8 mouse cellular contexts compared by ENCODE assay signal in the genomic region with DNA sequence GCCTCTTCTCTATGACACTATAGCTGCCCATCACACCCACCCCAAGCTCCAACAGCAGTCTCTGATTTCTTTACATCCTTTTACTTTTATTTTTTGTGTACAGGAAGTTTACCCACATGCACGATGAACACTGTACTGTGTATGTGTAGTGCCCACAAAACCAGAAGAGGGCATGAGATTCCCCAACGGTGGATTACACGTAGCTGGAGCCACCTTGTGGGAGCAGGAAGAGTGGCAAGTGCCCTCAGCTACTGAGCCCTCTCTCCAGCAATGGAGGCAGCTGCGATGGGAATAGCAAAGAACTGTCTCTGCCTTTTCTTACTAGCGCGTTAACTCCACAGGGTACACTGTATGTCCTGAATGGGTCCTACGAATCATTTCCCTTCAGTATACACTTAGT. TPM values are rescaled to one million over a fixed set of nuclear protein-coding genes. Genes with fewer than 3 reads are reported as not detected.
DNase-seq lines count a peak whose midpoint lies in the region; ATAC-seq and TF ChIP-seq lines count a peak whose summit lies in the region.

No protein-coding gene starts in this region.

- no peak overlapping the region for H3K4me3 ChIP-seq in E14TG2a.4 (replicated peaks; ENCODE audit: low read length)
- no peak overlapping the region for H3K4me3 ChIP-seq in forebrain, embryonic 16.5 days (replicated peaks; ENCODE audit: low read length)
- H3K4me3 ChIP-seq in liver, embryonic 16.5 days (ENCODE audit: low read depth, low read length) = no peak overlapping the region

- TF ChIP-seq CTCF in E14TG2a.4 (conservative IDR thresholded peaks at IDR 0.05; ENCODE audit: low read length) = peak; percentile 46

- no peak overlapping the region for H3K4me2 ChIP-seq in forebrain, embryonic 16.5 days (ENCODE audit: low read length)
- no peak overlapping the region for H3K4me2 ChIP-seq in liver, embryonic 16.5 days (ENCODE audit: low read depth, low read length)

- H3K36me3 ChIP-seq in E14TG2a.4 (ENCODE audit: insufficient read depth, low read length) = peaks cover 74% of the 10 kb centered on the region
- H3K36me3 ChIP-seq in forebrain, embryonic 16.5 days (ENCODE audit: control insufficient read depth, insufficient read depth) = peaks cover 6% of the 10 kb centered on the region; the same call in 1 of the 2 replicates
- H3K36me3 ChIP-seq in liver, embryonic 16.5 days (ENCODE audit: control insufficient read depth, insufficient read depth) = peaks cover 64% of the 10 kb centered on the region

- H3K9ac ChIP-seq in forebrain, embryonic 16.5 days (replicated peaks; ENCODE audit: low read depth, low read length) = no peak overlapping the region
- H3K9ac ChIP-seq in liver, embryonic 16.5 days (ENCODE audit: low read depth, low read length) = no peak overlapping the region

- H3K27me3 ChIP-seq in E14TG2a.4 (ENCODE audit: insufficient read depth, low read length) = no peaks in the 10 kb centered on the region
- no peaks in the 10 kb centered on the region for H3K27me3 ChIP-seq in forebrain, embryonic 16.5 days (replicated peaks; ENCODE audit: control insufficient read depth, insufficient read depth, low read length)
- H3K27me3 ChIP-seq in liver, embryonic 16.5 days (ENCODE audit: control insufficient read depth, insufficient read depth, low read depth, low read length) = no peaks in the 10 kb centered on the region

- peak; percentile 91 for ATAC-seq in forebrain, embryonic 16.5 days
- peak; percentile 48; the same call in 1 of the 2 replicates for ATAC-seq in liver, embryonic 16.5 days (ENCODE audit: low read depth)
- ATAC-seq in neutrophil, adult 5-6 weeks (ENCODE audit: extremely low read depth, insufficient number of reproducible peaks, low FRiP score, poor library complexity, severe bottlenecking) = peak; percentile 78; the same call in 1 of the 2 replicates

- H3K27ac ChIP-seq in forebrain, embryonic 16.5 days (ENCODE audit: low read length) = no peak overlapping the region
- H3K27ac ChIP-seq in liver, embryonic 16.5 days (ENCODE audit: low read length) = no peak overlapping the region

- H3K4me1 ChIP-seq in E14TG2a.4 (replicated peaks; ENCODE audit: low read depth, low read length) = peaks cover 15% of the 10 kb centered on the region; the same call in 1 of the 2 replicates
- no peaks in the 10 kb centered on the region for H3K4me1 ChIP-seq in forebrain, embryonic 16.5 days (replicated peaks; ENCODE audit: control insufficient read depth, insufficient read depth, low read length)
- no peaks in the 10 kb centered on the region for H3K4me1 ChIP-seq in liver, embryonic 16.5 days (ENCODE audit: control insufficient read depth, low read depth, low read length)

- peak; percentile 53 for DNase-seq in A20 (ENCODE audit: low read depth, low spot score)
- peak; percentile 56 for DNase-seq in cerebellum, adult 11-12 months
- DNase-seq in kidney, adult 9 months = peak; percentile 64
- no peak for DNase-seq in urinary bladder, adult 18-20 months (ENCODE audit: low spot score in 2 of 2)

- H3K9me3 ChIP-seq in E14TG2a.4 (ENCODE audit: low read length) = no peaks in the 10 kb centered on the region
- no peaks in the 10 kb centered on the region for H3K9me3 ChIP-seq in forebrain, embryonic 16.5 days (ENCODE audit: control insufficient read depth, low read length)
- H3K9me3 ChIP-seq in liver, embryonic 16.5 days (replicated peaks; ENCODE audit: control insufficient read depth, low read length) = no peaks in the 10 kb centered on the region

- 53% methylated on average over 7 of the region's 7 CpGs for WGBS in forebrain, embryonic 16.5 days
- 48% methylated on average over 7 of the region's 7 CpGs for WGBS in liver, embryonic 16.5 days (ENCODE audit: insufficient replicate concordance)

RNA-seq across cellular contexts. Expression of a gene that starts 37.6 kb away (rescaled TPM):
- polyA plus RNA-seq in forebrain, embryonic 16.5 days (2015; fragmentation: Nextera tagmentation; extraction: Ambion mirVana) = 10.4 and 10.7 TPM in 2 replicates
- 12.8 and 13.7 TPM in 2 replicates for polyA plus RNA-seq in liver, embryonic 16.5 days (2015; fragmentation: Nextera tagmentation; extraction: Ambion mirVana)
- total RNA-seq in neutrophil, adult 5-6 weeks (2017) = 242 and 277 TPM in 2 replicates

Comparison
In these comparisons a context has a peak if more than half of its experiments do, and no peak if none do; other contexts are left out.
1. DNase-seq: peak in A20 (single experiment), cerebellum, adult 11-12 months (single experiment) and kidney, adult 9 months (single experiment); none in urinary bladder, adult 18-20 months (0 of 2).
2. Peak in every context shown above with its lines, with median percentiles within 50 percentile points of each other: ATAC-seq.